Mouse (Mus musculus) midbrain, embryonic 14.5 days (tissue): Measurements from ENCODE around the gene Lrpprc. TPM values are rescaled to one million over a fixed set of nuclear protein-coding genes. Genes with fewer than 3 reads are reported as not detected.
"Not testable (repeated sequence)": the region's sequence is repeated elsewhere in the genome, so short reads cannot be mapped to it uniquely, and the experiment has no call there.

ENCODE experiments used
- ATAC-seq: fragments of 200-750 bp; cut with Nextera tagmentation; 2 replicates; pipeline ENCODE4 v1.8.0; 2017; ENCODE audit warnings: moderate number of reproducible peaks, moderate library complexity; ENCODE audit not compliant: low FRiP score, low TSS enrichment
- DNase-seq: peaks from one replicate; pipeline ENCODE4 v3.0.0-alpha.2; 2015
- H3K27ac ChIP-seq: fragments of 300-500 bp; sonication (generic); replicated peaks from 2 replicates; pipeline ENCODE4 v1.5.1; 2014; ENCODE audit warnings: mild to moderate bottlenecking, low read depth, low read length, moderate library complexity
- H3K27me3 ChIP-seq: fragments of 300-500 bp; sonication (generic); 2 replicates; pipeline ENCODE4 v1.6.1; 2014; ENCODE audit warnings: low read length, control low read depth, mixed read lengths; ENCODE audit not compliant: control insufficient read depth, insufficient read depth
- H3K36me3 ChIP-seq: fragments of 300-500 bp; sonication (generic); 2 replicates; pipeline ENCODE4 v1.6.1; 2014; ENCODE audit warnings: low read length, control low read depth; ENCODE audit not compliant: control insufficient read depth, insufficient read depth
- H3K4me1 ChIP-seq: fragments of 300-500 bp; sonication (generic); 2 replicates; pipeline ENCODE4 v1.6.1; 2014; ENCODE audit warnings: mild to moderate bottlenecking, antibody characterized with exemption, low read length, control low read depth; ENCODE audit not compliant: control insufficient read depth, insufficient read depth
- H3K4me2 ChIP-seq: fragments of 300-500 bp; sonication (generic); 2 replicates; pipeline ENCODE4 v1.6.1; 2014; ENCODE audit warnings: mild to moderate bottlenecking, low read length, moderate library complexity
- H3K4me3 ChIP-seq: fragments of 300-500 bp; sonication (generic); replicated peaks from 2 replicates; pipeline ENCODE4 v1.5.1; 2014; ENCODE audit warnings: low read depth, low read length
- H3K9ac ChIP-seq: fragments of 300-500 bp; sonication (generic); replicated peaks from 2 replicates; pipeline ENCODE4 v1.6.1; 2014; ENCODE audit warnings: mild to moderate bottlenecking, low read length, moderate library complexity
- H3K9me3 ChIP-seq: fragments of 300-500 bp; sonication (generic); 2 replicates; pipeline ENCODE4 v1.6.1; 2016; ENCODE audit warnings: low read length, control low read depth, mixed read lengths; ENCODE audit not compliant: control insufficient read depth
- WGBS: fragments of 180-500 bp; shearing (Covaris S2); extraction: QIAGEN DNeasy Blood & Tissue Kit; methylation state at CpG from one replicate; pipeline ENCODE4 v1.1.7; 2014; 5-methylcytosine and 5-hydroxymethylcytosine counted together
- polyA plus RNA-seq: library from polyadenylated mRNA; unstranded; fragments of >200 nt; fragmentation: Nextera tagmentation; extraction: Ambion mirVana; gene quantifications from 2 replicates; pipeline ENCODE4 v1.2.1, GENCODE M21; 2014

Lrpprc gene
- polyA plus RNA-seq, 1 experiment from 2014 or later = 51.4 TPM

DNA sequence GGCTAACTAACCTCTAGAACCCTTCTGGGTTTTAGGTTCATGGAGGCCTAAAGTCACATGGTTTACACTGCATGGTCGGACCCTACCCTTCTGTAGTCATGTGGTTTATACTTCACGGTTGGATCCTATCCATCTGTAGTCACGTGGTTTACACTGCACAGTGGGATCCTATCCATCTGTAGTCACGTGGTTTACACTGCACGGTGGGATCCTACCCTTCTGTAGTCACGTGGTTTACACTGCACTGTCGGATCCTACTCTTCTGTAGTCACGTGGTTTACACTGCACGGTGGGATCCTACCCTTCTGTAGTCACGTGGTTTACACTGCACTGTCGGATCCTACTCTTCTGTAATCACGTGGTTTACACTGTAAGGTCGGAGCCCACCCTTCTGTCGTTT lies 23.6 kb upstream of the Lrpprc start:
- DNase-seq, H3K27me3 ChIP-seq, H3K27ac ChIP-seq, ATAC-seq, H3K9me3 ChIP-seq, H3K36me3 ChIP-seq, H3K9ac ChIP-seq, H3K4me3 ChIP-seq, H3K4me2 ChIP-seq: not testable (repeated sequence)
- WGBS = 86% methylated on average over 14 of the region's 14 CpGs
- H3K4me1 ChIP-seq = peaks cover 11% of the 10 kb centered on the region; the same call in 1 of the 2 replicates

DNA sequence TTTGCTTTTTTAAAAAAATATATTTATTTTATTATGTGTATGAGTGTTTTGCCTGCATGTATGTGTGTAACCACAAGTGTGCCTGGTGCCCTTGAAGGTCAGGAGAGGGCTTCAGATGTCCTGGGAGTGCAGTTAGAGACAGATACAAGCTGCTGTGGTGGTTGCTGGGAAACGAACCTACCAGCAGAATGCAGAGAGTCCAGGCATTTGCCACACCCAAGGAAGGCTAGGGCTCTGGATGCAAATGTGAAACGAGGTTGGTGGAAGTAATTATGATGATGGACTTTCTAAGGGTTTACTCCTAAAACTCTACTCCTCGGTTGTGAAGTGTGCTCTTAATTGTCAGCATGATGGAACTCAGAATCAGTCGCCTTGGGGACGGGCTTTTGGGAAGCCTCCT lies 1.4 kb upstream of the Lrpprc start:
- no peak for DNase-seq
- WGBS = 65% methylated on average over 5 of the region's 5 CpGs
- Histone ChIP-seq H3K4me2 (peak overlapping the region; percentile 93), H3K9me3 (no peaks in the 10 kb centered on the region), H3K36me3 (peaks cover 3% of the 10 kb centered on the region; the same call in 1 of the 2 replicates), H3K27me3 (no peaks in the 10 kb centered on the region), H3K4me1 (peaks cover 17% of the 10 kb centered on the region), H3K27ac (no peak overlapping the region), H3K9ac (no peak overlapping the region), H3K4me3 (no peak overlapping the region)
- no peak for ATAC-seq

DNA sequence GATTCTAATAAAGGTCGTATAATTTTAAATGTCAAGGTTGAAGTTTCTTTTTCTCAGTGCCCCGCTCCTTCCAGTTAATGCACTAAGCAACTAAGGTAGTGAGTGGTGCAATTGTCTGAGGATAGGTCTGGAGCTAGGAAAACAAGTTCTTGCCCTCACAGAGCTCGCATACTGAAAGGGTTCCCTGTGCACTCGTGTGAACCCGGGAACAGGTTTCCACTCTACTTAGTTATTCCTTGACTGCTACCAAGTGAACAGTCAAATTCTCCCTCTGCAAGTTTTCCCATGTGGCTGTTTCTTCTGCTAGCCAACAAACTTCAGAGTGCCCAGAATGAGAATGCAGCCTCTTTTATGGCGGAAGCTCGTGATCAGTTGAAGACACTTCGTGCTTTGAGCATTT lies 567 bp upstream of the Lrpprc start:
- WGBS = 7% methylated on average over 8 of the region's 8 CpGs
- Histone ChIP-seq H3K36me3 (peaks cover 8% of the 10 kb centered on the region; the same call in 1 of the 2 replicates), H3K27ac (peak overlapping the region; percentile 83), H3K9ac (peak overlapping the region; percentile 88), H3K27me3 (no peaks in the 10 kb centered on the region), H3K4me3 (peak overlapping the region; percentile 98), H3K9me3 (no peaks in the 10 kb centered on the region), H3K4me2 (peak overlapping the region; percentile 93), H3K4me1 (peaks cover 17% of the 10 kb centered on the region)
- ATAC-seq (peak; percentile 2; the same call in 1 of the 2 replicates), DNase-seq (no peak)

DNA sequence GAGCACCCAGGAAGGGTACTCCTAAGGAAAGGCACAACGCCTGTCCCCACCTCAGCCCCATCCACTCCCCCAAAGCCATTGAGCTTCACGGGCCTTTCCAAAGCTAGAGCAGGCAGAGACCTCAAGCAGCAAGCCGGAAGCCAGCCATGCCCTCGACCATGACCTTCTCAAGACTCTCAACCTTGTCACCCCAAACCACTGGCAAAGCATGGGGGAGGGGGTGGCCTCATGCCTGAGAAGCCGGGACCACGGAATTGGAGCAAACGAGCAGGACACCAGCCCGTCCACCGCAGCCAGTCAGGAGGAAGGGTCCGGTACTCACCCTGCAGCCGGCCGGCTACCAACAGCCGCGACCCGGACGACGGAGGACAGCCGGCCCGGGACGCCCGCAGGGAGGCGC lies 546 bp downstream of the Lrpprc start:
- H3K4me3 ChIP-seq = peak overlapping the region; percentile 98
- peak overlapping the region; percentile 83 for H3K27ac ChIP-seq
- peak overlapping the region; percentile 88 for H3K9ac ChIP-seq
- DNase-seq = peak; percentile 8
- peaks cover 8% of the 10 kb centered on the region; the same call in 1 of the 2 replicates for H3K36me3 ChIP-seq
- H3K9me3 ChIP-seq = no peaks in the 10 kb centered on the region
- H3K4me2 ChIP-seq = peak overlapping the region; percentile 93
- no peak; the same call in none of the 2 replicates for ATAC-seq
- peaks cover 17% of the 10 kb centered on the region for H3K4me1 ChIP-seq
- under 1% methylated on average over 22 of the region's 22 CpGs for WGBS
- H3K27me3 ChIP-seq = no peaks in the 10 kb centered on the region

DNA sequence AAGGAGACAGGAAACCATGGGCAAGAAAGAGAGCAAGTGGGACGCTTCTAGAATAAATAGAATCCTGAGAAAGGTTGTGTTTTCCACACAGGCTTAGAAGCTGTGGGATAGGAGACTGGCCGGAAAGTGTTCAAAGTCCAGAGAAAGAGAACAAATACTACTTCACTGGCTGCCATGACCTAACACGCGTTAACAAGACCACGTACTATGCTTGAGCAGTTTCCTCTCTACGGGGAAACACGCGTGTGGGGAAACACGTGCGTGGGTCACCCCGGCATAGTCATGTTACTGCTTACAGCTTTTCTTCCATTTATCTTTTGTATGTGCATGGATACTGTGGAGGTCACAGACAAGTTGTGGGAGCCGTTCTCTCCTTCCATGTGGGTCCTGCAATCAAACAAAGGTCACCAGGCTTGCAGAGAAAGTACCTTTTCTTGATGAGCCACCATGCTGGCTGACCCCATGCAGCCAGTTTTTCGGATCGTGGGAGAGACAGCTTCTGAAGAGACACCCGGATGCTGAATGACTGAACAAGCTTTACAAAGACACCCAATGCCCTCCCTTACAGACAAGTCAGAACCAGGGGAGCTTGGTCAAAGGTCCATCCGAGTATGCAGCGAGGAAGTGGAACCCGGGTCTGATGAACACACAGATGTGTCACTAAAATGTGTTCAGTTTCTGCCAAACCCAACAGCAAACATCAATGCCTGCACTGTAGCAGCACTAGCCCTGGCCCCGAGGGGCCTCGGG lies 2.0 kb downstream of the Lrpprc start:
- Histone ChIP-seq H3K4me1 (peaks cover 17% of the 10 kb centered on the region), H3K36me3 (peaks cover 8% of the 10 kb centered on the region; the same call in 1 of the 2 replicates), H3K9me3 (no peaks in the 10 kb centered on the region), H3K27me3 (no peaks in the 10 kb centered on the region), H3K4me3 (no peak overlapping the region), H3K4me2 (no peak overlapping the region), H3K27ac (no peak overlapping the region), H3K9ac (no peak overlapping the region)
- ATAC-seq = no peak
- 93% methylated on average over 20 of the region's 20 CpGs for WGBS
- no peak for DNase-seq

DNA sequence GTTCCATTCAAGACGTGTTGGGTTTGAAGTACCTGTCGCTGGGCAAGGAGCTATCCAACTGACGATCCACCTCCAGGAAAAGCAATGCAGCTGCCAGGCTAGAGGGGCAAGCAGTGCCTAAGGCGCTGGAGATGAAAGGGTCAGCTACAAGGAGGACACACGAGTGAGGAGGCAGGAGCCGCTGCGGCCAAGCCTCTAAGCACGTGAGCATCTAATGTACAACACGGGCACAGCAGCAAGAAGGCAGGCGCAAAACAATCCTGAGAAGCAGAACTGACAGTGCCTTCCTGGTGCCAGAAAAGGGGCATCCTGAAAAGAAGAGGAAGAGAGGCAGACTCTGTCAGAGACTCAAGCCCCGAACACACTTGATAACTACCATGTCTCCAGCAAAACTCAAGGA lies 3.1 kb downstream of the Lrpprc start:
- ATAC-seq = no peak
- Histone ChIP-seq H3K4me2 (no peak overlapping the region), H3K36me3 (peaks cover 11% of the 10 kb centered on the region; the same call in 1 of the 2 replicates), H3K4me3 (no peak overlapping the region), H3K4me1 (peaks cover 17% of the 10 kb centered on the region), H3K9me3 (no peaks in the 10 kb centered on the region), H3K27me3 (no peaks in the 10 kb centered on the region), H3K27ac (no peak overlapping the region), H3K9ac (no peak overlapping the region)
- no peak for DNase-seq
- WGBS = 95% methylated on average over 11 of the region's 11 CpGs

DNA sequence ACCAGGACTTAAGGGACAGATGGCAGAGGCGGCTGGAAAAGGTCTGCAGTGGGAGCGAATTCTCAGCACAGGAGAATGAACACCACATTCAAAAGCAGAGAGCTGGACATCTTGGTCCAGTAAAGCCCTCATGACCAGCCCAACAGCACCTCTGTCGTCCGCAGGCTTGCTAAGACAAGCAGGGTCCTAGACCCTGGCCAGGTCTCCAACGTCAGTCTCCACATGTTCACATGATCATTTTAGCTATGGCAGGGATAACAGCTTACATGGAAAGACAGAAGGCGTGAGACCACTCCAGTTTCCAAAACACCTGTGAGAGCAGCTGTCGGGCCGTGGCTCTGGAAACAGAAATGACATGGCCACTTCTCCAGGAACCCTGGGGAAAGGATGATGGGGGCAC lies 3.7 kb downstream of the Lrpprc start:
- ATAC-seq = no peak
- whole genome bisulfite sequencing = 94% methylated on average over 8 of the region's 8 CpGs
- DNase-seq = no peak
- H3K27ac ChIP-seq = no peak overlapping the region
- no peak overlapping the region for H3K4me3 ChIP-seq
- no peak overlapping the region for H3K4me2 ChIP-seq
- H3K4me1 ChIP-seq = peaks cover 14% of the 10 kb centered on the region
- H3K9me3 ChIP-seq = no peaks in the 10 kb centered on the region
- no peak overlapping the region for H3K9ac ChIP-seq
- no peaks in the 10 kb centered on the region for H3K27me3 ChIP-seq
- peaks cover 11% of the 10 kb centered on the region; the same call in 1 of the 2 replicates for H3K36me3 ChIP-seq

DNA sequence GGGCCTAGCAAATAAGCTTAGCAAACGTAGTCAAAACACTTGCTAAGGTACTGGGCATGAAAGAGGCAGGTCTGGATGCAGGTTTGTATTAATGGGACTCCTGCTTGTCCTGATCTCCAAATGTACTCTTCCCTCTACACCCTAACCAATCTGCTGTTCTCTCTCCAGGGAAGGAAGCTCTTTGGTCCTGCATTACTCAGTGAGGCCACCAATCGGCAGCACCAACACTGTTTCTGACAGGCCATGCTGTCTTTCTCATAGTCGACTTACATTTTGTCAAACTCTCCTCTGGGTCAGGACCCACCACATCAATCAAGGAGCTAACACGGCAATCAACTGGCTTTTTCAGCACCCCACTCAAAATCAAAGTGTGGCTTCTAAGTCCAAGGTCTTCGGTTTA lies 5.4 kb downstream of the Lrpprc start:
- Histone ChIP-seq H3K27ac (no peak overlapping the region), H3K4me2 (no peak overlapping the region), H3K9me3 (no peaks in the 10 kb centered on the region), H3K4me3 (no peak overlapping the region), H3K9ac (no peak overlapping the region), H3K4me1 (peaks cover 8% of the 10 kb centered on the region), H3K27me3 (no peaks in the 10 kb centered on the region), H3K36me3 (peaks cover 11% of the 10 kb centered on the region; the same call in 1 of the 2 replicates)
- no peak for ATAC-seq
- WGBS = 83% methylated on average over 5 of the region's 5 CpGs
- no peak for DNase-seq

DNA sequence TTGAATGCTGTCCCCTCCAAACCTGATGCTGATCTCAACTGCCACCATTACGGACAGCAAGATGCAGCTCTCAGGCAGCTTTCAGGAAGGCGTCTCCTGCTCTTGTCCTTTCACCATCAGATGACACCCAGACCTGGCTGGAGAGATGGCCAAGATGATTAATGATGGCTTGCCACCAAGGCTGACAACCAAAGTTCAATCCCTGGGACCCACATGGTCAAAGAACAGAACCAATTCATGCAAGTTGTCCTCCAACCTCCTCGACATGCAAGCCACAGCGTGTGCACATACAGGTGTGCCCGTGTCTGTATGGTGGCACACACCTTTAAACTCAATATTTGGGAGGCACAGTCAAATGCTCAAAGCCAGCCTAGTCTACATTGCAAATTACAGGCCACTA lies 7.1 kb downstream of the Lrpprc start:
- 92% methylated on average over 5 of the region's 5 CpGs for WGBS
- Histone ChIP-seq H3K4me3 (no peak overlapping the region), H3K9ac (no peak overlapping the region), H3K4me1 (no peaks in the 10 kb centered on the region), H3K4me2 (no peak overlapping the region), H3K27me3 (no peaks in the 10 kb centered on the region), H3K27ac (no peak overlapping the region), H3K36me3 (peaks cover 11% of the 10 kb centered on the region; the same call in 1 of the 2 replicates), H3K9me3 (no peaks in the 10 kb centered on the region)
- ATAC-seq = no peak
- DNase-seq = no peak
